Mouse (Mus musculus) megakaryocyte, embryonic 14.5 days (primary cell): ENCODE data around the gene Cpm.

Source experiments
- FLI1 ChIP-seq: IDR thresholded peaks from 2 replicates; pipeline ENCODE4 v1.6.1; 2012; ENCODE audit warnings: low read length, inconsistent platforms, mixed read lengths
- GATA1 ChIP-seq: IDR thresholded peaks from 3 replicates; pipeline ENCODE4 v1.6.1; 2012; ENCODE audit warnings: mixed read lengths, low read length, inconsistent platforms, borderline replicate concordance

GRCm38 (mm10) chr10:117726888-117727385 lies 97.6 kb downstream of the Cpm start:
- TF ChIP-seq GATA1 (no peak), FLI1 (no peak)
